Mouse (Mus musculus) heart, postnatal 0 days (tissue): ENCODE results near the gene Pwwp2b.

ENCODE experiments used
- CTCF ChIP-seq: IDR thresholded peaks from 2 replicates; pipeline ENCODE4 v1.5.1; 2016; ENCODE audit warnings: antibody characterized with exemption, control low read depth, low read depth
- EP300 ChIP-seq: IDR thresholded peaks from 2 replicates; pipeline ENCODE4 v1.6.1; 2016; ENCODE audit warnings: antibody characterized with exemption, low read depth

DNA sequence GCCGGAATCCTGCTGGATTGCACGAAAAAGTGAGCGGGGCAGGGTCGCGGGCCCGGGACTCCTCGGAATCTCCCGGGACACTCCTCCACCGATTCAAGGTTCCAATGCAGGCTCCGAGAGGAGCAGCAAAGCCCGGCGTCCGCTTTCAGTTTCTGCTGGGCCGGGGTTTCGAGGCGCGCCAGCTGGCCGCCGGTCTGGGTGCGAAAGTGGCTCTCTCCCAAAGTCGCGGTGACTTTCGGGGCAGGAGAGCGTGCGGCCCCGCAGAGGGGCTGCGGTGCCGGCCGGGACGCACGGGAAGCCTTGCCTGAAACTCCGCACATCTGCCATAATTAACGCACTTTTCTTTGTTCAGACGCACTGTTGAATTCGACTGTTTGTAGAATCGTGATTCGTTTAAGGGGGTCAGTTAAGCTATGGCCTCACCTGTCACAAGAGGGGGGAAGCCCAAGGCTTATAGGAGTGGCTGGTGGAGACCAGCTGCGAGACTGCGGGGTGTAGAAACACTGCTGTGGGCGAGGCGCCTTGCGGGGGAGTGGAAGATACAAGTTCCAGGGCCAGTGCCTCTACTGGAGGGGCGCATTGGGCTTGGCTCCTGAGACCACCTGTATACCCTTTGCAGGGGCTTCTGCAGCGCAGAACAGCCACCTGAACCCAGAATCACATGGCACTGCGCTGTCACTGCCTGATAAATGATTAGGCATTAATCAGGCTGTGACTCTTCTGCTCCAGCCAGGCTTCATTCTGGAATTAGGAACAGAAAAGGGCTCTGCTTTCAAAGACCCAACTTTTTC lies 528 bp downstream of the Pwwp2b start:
- TF ChIP-seq CTCF: no peak
- no peak for TF ChIP-seq EP300
